Mouse (Mus musculus) heart, embryonic 14.5 days (tissue): Measurements from ENCODE around the gene Gpr55. TPM values are rescaled to one million over a fixed set of nuclear protein-coding genes. Genes with fewer than 3 reads are reported as not detected.
A peak's percentile ranks its signal among the peaks of the same experiment; 100 is the strongest.

Source experiments
- ATAC-seq: fragments of 200-750 bp; cut with Nextera tagmentation; 2 replicates; pipeline ENCODE4 v1.8.0; 2017; ENCODE audit warnings: low read depth, moderate TSS enrichment; ENCODE audit not compliant: insufficient number of reproducible peaks, insufficient read depth, low FRiP score
- H3K27ac ChIP-seq, 2 experiments: fragments of 200-500 bp in 1 of 2; fragments of 300-500 bp in 1 of 2; sonication (generic) in 1 of 2; replicated peaks in 1 of 2; 2 replicates each; pipeline ENCODE4 v1.5.1; 2012 to 2014; ENCODE audit warnings: low read depth in 2 of 2, low read length in 2 of 2, control low read depth in 1 of 2, mild to moderate bottlenecking in 1 of 2, mixed read lengths in 1 of 2; ENCODE audit not compliant: control insufficient read depth in 1 of 2, insufficient read depth in 1 of 2
- H3K27me3 ChIP-seq: fragments of 300-500 bp; sonication (generic); 2 replicates; pipeline ENCODE4 v1.6.1; 2014; ENCODE audit warnings: mild to moderate bottlenecking, low read length, control low read depth; ENCODE audit not compliant: control insufficient read depth, insufficient read depth
- H3K36me3 ChIP-seq: fragments of 300-500 bp; sonication (generic); 2 replicates; pipeline ENCODE4 v1.6.1; 2014; ENCODE audit warnings: mild to moderate bottlenecking, control low read depth, low read length, mixed read lengths; ENCODE audit not compliant: control insufficient read depth, insufficient read depth
- H3K4me1 ChIP-seq, 2 experiments: fragments of 200-500 bp in 1 of 2; fragments of 300-500 bp in 1 of 2; sonication (generic) in 1 of 2; 2 replicates each; pipeline ENCODE4 v1.6.1; 2012 to 2014; ENCODE audit warnings: low read length in 2 of 2, control low read depth in 1 of 2, mixed read lengths in 1 of 2; ENCODE audit not compliant: control insufficient read depth in 2 of 2, insufficient read depth in 2 of 2
- H3K4me2 ChIP-seq: fragments of 300-500 bp; sonication (generic); 2 replicates; pipeline ENCODE4 v1.6.1; 2014; ENCODE audit warnings: mild to moderate bottlenecking, low read length
- H3K4me3 ChIP-seq, 2 experiments: fragments of 200-500 bp in 1 of 2; fragments of 300-500 bp in 1 of 2; sonication (generic) in 1 of 2; 2 replicates each; pipeline ENCODE4 v1.5.1; 2012 to 2014; ENCODE audit warnings: low read length in 2 of 2, mild to moderate bottlenecking in 2 of 2, control low read depth in 1 of 2, low read depth in 1 of 2, moderate library complexity in 1 of 2; ENCODE audit not compliant: control insufficient read depth in 1 of 2, insufficient read depth in 1 of 2
- H3K9ac ChIP-seq: fragments of 300-500 bp; sonication (generic); 2 replicates; pipeline ENCODE4 v1.6.1; 2014; ENCODE audit warnings: mild to moderate bottlenecking, low read length
- H3K9me3 ChIP-seq: fragments of 300-500 bp; sonication (generic); 2 replicates; pipeline ENCODE4 v1.6.1; 2016; ENCODE audit warnings: low read length, control low read depth; ENCODE audit not compliant: control insufficient read depth
- WGBS: fragments of 180-500 bp; shearing (Covaris S2); extraction: QIAGEN DNeasy Blood & Tissue Kit; methylation state at CpG from one replicate; pipeline ENCODE4 v1.1.7; 2014; 5-methylcytosine and 5-hydroxymethylcytosine counted together
- polyA plus RNA-seq: library from polyadenylated mRNA; unstranded; fragments of >200 nt; fragmentation: Nextera tagmentation; extraction: Ambion mirVana; gene quantifications from 2 replicates; pipeline ENCODE4 v1.2.1, GENCODE M21; 2014

Gpr55 gene
- polyA plus RNA-seq, 1 experiment from 2014 or later: 0.07 TPM

- 58% methylated on average over 4 of the region's 4 CpGs for WGBS
- peak; percentile 33; the same call in 1 of the 2 replicates for ATAC-seq
- no peak within 1 kb of the TSS for H3K4me2 ChIP-seq
Observed at GRCm38 (mm10) chr1:85928057-85928687, 32.6 kb downstream of the Gpr55 start, which contains the start of gene 4933407L21Rik. Gene 4933407L21Rik, plus strand, starts transcription at chr1:85928483.

DNA sequence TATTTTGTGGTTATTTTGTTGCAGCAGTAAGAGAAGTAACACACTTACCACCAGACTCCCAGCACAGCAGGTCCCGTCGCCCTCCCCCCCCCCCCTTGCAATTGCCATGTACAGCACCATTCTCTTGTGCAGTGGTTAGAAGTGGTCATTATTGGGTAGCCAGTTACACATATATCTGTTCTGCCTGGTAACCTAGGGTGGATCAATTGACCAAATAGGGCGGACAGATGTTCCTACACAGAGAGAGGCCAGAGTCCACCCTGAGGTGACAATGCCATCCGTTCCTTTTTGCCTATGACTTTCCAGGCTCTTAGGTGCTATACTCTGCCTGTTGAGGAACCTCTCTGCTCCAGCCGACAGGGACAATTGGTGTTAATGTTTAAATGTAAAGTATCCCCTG lies 35.6 kb downstream of the Gpr55 start:
- Histone ChIP-seq H3K36me3 (no peaks in the 10 kb centered on the region), H3K27ac (no peak overlapping the region), H3K4me3 (no peak overlapping the region), H3K4me1 (peaks cover 8 to 10% of the 10 kb centered on the region in 2 experiments), H3K9ac (no peak overlapping the region), H3K9me3 (no peaks in the 10 kb centered on the region), H3K4me2 (no peak overlapping the region), H3K27me3 (no peaks in the 10 kb centered on the region)
- 80% methylated on average over 5 of the region's 5 CpGs for WGBS
- no peak for ATAC-seq

More at GRCm38 (mm10) chr1:85928057-85928687, 32.6 kb downstream of the Gpr55 start, which contains the start of gene 4933407L21Rik:
- Histone ChIP-seq H3K27ac (no peak within 1 kb of the TSS), H3K4me1 (peaks cover 7 to 11% of the 10 kb centered on the region in 2 experiments), H3K9ac (no peak within 1 kb of the TSS), H3K4me3 (no peak within 1 kb of the TSS), H3K27me3 (no peaks in the 10 kb centered on the region), H3K36me3 (no peaks in the 10 kb centered on the region), H3K9me3 (no peaks in the 10 kb centered on the region)

GRCm38 (mm10) chr1:85922865-85923211 lies 38.0 kb downstream of the Gpr55 start:
- Histone ChIP-seq H3K4me2 (no peak overlapping the region), H3K9me3 (no peaks in the 10 kb centered on the region), H3K4me1 (peaks cover 2 to 5% of the 10 kb centered on the region in 2 experiments), H3K4me3 (no peak overlapping the region), H3K27me3 (no peaks in the 10 kb centered on the region), H3K36me3 (no peaks in the 10 kb centered on the region), H3K9ac (no peak overlapping the region), H3K27ac (no peak overlapping the region)
- ATAC-seq: no peak
- WGBS: 68% methylated on average over 5 of the region's 5 CpGs

- no peak for ATAC-seq
- Histone ChIP-seq H3K27me3 (no peaks in the 10 kb centered on the region), H3K9me3 (no peaks in the 10 kb centered on the region), H3K4me3 (no peak overlapping the region), H3K9ac (no peak overlapping the region), H3K36me3 (no peaks in the 10 kb centered on the region), H3K4me1 (peaks cover 0 to 2% of the 10 kb centered on the region in 2 experiments; a peak in 1 of 4 replicates), H3K4me2 (no peak overlapping the region), H3K27ac (no peak overlapping the region)
- 62% methylated on average over 7 of the region's 7 CpGs for WGBS
Observed at GRCm38 (mm10) chr1:85922127-85922864, 38.5 kb downstream of the Gpr55 start.

DNA sequence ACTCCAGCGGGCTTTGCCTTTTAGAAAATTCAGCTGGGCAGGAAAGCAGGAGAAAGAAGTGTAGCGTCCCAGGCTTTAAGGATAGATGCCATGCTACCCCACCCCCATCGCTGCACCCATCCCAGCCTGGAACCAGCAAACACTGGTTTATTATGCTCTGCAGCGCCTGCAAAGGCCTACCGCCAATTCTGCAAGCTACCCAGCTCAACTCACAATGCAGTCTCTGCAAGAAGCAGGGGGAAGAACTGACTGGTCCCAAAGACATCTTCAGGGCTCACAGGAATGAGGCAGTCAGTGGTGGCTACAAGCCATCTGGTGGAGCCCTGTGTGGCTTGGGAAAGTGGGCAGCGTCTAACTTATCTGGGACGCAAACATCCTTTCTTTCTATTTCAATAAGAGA lies 39.1 kb downstream of the Gpr55 start:
- H3K9me3 ChIP-seq: no peaks in the 10 kb centered on the region
- H3K4me1 ChIP-seq: peaks cover 0 to 2% of the 10 kb centered on the region in 2 experiments; a peak in 1 of 4 replicates
- no peaks in the 10 kb centered on the region for H3K27me3 ChIP-seq
- H3K36me3 ChIP-seq: no peaks in the 10 kb centered on the region
- H3K27ac ChIP-seq: no peak overlapping the region
- no peak overlapping the region for H3K4me2 ChIP-seq
- no peak for ATAC-seq
- H3K9ac ChIP-seq: no peak overlapping the region
- WGBS: 83% methylated on average over 7 of the region's 7 CpGs
- no peak overlapping the region for H3K4me3 ChIP-seq

- no peak overlapping the region for H3K4me3 ChIP-seq
- peaks cover 0 to 2% of the 10 kb centered on the region in 2 experiments; a peak in 1 of 4 replicates for H3K4me1 ChIP-seq
- no peak for ATAC-seq
- no peaks in the 10 kb centered on the region for H3K27me3 ChIP-seq
- H3K27ac ChIP-seq: no peak overlapping the region
- H3K4me2 ChIP-seq: no peak overlapping the region
- H3K9ac ChIP-seq: no peak overlapping the region
- H3K9me3 ChIP-seq: no peaks in the 10 kb centered on the region
- 66% methylated on average over 7 of the region's 7 CpGs for WGBS
- H3K36me3 ChIP-seq: no peaks in the 10 kb centered on the region
Observed at GRCm38 (mm10) chr1:85919621-85920020, 41.2 kb downstream of the Gpr55 start.

- H3K27me3 ChIP-seq: no peaks in the 10 kb centered on the region
- H3K4me1 ChIP-seq: no peaks in the 10 kb centered on the region
- H3K9ac ChIP-seq: no peak overlapping the region
- no peak overlapping the region for H3K27ac ChIP-seq
- no peak overlapping the region for H3K4me3 ChIP-seq
- WGBS: 59% methylated on average over 4 of the region's 4 CpGs
- no peaks in the 10 kb centered on the region for H3K36me3 ChIP-seq
- no peaks in the 10 kb centered on the region for H3K9me3 ChIP-seq
- H3K4me2 ChIP-seq: no peak overlapping the region
- no peak for ATAC-seq
Observed at GRCm38 (mm10) chr1:85916830-85917450, 43.9 kb downstream of the Gpr55 start.
